Mouse (Mus musculus) CD4-positive helper T cell, adult 2 months (primary cell): ENCODE data around the gene Msgn1.

Experiments used
- DNase-seq: peaks from one replicate; pipeline ENCODE4 v3.0.0-alpha.2; 2012; ENCODE audit warnings: low read depth, missing footprints, low spot score

Msgn1 gene

DNA sequence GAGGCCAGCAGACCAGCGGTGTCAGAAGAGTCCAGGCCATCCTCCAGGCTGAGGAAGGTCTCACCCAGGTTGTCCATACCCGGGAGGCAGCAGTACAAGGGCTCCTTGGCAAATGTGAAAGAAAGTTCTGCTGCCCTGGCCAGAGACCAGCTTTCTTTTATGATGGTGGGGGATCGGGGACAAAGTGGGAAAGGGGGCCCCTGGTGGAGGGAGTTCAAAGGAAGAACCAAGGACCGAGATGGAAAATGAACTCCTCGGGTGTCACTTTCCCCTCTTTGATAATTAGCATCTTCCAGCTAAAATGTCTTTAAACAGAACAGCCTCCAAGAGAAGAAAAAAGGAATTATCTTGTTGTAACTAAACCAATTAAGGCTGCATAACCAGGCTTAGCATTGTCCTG is at the start of gene Msgn1:
Gene Msgn1, minus strand, starts transcription at position 101 of the 400 bp plus-strand sequence.
- no peak for DNase-seq

DNA sequence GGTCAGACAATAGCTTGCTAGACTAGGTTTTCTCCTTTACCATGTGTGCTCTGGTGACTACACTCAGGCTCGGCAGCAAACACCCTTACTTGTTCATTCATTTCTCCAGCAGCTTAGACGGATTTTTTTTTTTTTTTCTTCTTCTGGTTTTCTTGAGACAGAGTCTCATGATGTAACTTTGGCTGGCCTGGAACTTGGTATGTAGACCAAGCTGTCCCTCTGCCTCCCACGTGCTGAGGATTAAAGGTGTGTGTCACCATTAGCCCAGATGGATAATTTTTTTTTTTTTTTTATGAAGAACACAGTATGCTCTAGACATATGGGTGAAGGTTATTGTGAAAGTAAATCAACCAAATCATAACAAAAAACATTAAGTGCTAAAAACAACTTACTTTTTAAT is 41.5 kb upstream of the Msgn1 start:
- DNase-seq = no peak

- no peak for DNase-seq
Measured at GRCm38 (mm10) chr12:11247460-11247859, 38.7 kb upstream of the Msgn1 start.

DNA sequence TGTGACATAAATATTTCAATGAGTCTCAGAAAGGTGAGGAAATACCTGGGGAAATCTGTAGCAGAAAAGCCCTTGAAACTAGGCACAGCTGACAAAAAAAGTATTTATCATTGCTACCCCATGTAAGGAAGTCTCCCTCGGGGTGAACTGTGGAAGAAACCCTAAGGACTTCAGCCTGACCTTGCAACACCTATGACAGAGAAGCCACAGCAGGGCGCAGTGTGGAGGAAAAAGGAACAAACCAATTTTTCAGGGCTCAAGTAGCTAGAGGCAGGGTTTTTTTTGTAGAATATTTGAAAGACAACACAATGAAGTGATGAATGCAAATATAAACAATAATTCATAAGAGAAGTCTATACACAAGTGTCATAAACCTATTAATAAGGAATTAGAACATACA is 27.2 kb upstream of the Msgn1 start:
- DNase-seq = no peak

DNA sequence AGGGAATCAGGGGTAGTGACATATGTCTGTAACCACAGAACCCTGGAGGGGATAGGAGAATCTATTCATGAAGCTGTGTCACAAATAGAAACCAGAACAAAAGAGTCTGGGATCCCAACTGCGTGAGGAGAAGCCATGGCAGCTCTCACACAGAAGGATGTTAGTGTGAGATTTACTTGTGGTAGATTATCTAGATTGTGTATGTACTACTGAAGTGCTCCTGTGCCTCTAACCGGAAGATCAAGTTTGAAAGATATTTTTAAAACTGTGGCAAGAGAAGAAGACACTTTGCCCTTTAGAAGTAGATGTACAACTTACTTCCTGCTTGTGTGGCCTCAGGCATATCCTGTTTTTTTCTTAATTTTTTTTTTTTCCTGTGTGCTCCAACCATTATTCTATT is 21.5 kb upstream of the Msgn1 start:
- DNase-seq = peak; percentile 54

GRCm38 (mm10) chr12:11226529-11227268 is 17.9 kb upstream of the Msgn1 start:
- DNase-seq = no peak

GRCm38 (mm10) chr12:11226123-11226522 is 17.4 kb upstream of the Msgn1 start:
- DNase-seq = no peak

GRCm38 (mm10) chr12:11224722-11225121 is 15.9 kb upstream of the Msgn1 start:
- DNase-seq = no peak

GRCm38 (mm10) chr12:11223090-11223489 is 14.3 kb upstream of the Msgn1 start:
- no peak for DNase-seq

GRCm38 (mm10) chr12:11222566-11222965 is 13.8 kb upstream of the Msgn1 start:
- DNase-seq = no peak

DNA sequence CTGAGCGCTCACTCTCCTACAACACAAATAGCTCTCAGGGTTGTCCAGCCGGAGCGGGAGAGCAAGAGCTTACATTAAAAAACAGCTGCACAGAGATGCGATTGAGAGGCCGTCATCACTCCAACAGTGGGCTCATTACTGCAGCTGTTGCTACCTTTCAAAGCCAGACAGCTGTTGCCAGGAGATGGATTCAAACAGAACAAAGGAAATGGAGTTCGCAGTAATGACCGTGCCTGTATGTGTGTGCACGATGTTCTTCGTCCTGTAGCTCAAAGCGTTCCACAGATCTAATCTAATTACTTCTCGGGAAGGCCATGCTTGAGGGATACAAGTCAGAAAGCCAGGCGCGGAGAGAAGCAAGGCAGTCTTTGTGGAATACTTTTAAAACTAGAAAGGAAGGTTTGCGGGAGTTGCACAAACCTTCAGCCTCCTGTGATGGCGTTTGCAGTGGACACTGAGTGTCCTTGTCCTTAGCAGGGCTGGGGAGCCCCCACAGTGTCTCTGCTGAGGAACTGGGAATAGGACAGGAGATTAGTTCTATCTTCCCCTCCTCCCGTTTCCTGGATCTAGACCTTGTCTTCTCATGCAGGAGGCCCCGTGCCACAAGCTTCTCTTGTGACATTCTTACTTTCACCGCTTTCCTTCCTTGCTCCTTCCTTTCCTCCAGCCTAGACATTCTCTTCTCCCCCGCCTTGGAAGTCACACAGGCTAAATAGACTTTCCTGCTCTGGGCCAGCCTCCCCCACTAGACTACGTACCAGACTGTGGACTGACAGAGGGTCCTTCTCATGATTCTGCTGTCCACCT is 13.0 kb upstream of the Msgn1 start:
- DNase-seq = no peak

- DNase-seq = no peak
Measured at GRCm38 (mm10) chr12:11217726-11218250, 9.0 kb upstream of the Msgn1 start.

GRCm38 (mm10) chr12:11216454-11216853 is 7.7 kb upstream of the Msgn1 start:
- DNase-seq = no peak

DNA sequence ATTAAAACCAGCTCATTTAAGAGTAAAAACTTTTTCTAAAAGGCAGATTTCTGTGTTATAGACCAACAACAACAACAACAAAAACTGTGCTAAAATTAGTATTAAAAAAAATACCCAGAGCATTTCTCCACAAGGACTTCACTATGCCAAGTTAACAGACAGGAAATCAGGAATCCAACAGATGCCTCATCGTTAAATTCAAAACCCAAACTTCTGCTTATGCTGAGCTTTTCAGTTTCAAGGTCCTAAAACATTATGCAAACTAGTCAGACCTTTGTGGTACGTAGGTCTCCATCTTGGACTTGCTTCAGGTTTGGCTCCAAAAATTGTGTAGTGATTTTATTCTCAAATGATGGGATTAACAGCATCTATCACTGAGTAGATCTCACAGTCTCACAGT is 6.8 kb upstream of the Msgn1 start:
- no peak for DNase-seq

GRCm38 (mm10) chr12:11214776-11215175 is 6.0 kb upstream of the Msgn1 start:
- DNase-seq = no peak

DNA sequence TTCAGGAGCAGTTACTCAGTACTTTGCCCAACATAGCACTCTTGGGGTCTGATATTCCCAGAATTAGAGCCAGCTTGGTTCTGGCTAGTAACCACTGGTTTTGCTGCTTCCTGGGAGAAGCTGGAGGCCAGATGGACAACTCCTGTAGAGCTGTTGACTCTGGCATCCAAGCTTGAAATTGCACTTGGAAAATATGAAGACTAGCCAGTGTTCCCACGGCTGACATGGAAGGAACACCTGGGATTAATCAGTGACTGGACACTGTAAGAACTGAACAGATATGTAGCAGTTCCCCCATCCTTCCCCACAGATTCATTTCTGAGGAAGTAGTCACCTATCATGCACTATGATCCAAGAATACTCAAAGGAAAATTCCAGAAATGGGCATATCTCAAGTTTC is 4.1 kb upstream of the Msgn1 start:
- DNase-seq = no peak

DNA sequence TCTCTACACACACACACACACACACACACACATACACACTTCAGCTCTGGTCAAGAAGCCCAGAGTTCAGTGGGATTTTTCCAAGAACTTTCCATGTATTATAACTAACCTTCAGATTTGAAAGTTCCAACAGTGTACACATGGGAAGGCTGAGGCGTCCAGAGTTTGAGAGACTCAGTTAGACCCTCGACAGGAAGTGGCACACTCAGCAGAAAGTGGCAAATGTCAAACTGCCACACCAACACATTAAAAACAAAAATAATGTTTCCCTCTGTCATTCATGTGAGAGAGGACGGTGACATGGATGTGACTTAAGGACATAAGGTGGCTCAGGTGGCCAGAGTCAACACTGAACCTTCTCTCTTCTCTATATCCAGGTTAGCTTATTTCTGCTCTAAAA is 1.6 kb upstream of the Msgn1 start:
- peak; percentile 15 for DNase-seq

DNA sequence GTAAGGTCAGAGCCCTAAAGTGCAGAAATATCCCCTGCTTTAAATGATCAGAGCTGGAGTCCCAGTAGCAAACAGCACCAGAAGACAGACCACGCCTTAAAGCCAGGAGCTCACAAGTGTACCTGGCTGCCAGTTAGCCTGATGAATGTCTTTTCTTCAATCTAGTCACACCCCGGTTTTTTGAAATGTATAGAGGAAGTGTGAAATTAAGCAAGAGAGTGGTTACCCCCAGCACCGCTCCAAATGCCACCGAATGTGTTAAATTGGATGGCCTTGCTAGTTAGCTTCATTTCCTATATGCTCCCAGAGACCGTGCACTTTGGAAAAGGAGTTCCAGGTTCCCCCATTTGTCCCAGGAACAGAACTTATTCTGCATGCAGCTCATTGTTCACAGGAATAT is 864 bp upstream of the Msgn1 start:
- no peak for DNase-seq

DNA sequence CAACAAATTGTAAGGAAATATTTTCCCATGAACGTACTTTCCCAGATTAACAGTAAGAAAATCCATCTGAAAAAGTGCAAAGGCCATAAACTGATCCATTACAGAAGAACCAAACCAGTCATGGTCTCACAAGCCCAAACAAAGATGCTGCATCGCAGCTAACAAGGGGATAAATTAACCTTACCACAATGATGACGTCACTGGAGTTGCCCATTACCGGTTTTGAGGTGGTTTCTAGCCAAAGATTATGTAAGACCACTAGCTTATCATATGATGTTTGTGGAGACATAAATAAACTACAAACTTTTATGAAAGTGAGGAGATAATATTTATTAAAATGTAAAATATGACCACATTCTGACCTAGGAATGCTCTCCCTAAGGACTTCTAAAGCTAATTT is 2.5 kb downstream of the Msgn1 start:
- no peak for DNase-seq

DNA sequence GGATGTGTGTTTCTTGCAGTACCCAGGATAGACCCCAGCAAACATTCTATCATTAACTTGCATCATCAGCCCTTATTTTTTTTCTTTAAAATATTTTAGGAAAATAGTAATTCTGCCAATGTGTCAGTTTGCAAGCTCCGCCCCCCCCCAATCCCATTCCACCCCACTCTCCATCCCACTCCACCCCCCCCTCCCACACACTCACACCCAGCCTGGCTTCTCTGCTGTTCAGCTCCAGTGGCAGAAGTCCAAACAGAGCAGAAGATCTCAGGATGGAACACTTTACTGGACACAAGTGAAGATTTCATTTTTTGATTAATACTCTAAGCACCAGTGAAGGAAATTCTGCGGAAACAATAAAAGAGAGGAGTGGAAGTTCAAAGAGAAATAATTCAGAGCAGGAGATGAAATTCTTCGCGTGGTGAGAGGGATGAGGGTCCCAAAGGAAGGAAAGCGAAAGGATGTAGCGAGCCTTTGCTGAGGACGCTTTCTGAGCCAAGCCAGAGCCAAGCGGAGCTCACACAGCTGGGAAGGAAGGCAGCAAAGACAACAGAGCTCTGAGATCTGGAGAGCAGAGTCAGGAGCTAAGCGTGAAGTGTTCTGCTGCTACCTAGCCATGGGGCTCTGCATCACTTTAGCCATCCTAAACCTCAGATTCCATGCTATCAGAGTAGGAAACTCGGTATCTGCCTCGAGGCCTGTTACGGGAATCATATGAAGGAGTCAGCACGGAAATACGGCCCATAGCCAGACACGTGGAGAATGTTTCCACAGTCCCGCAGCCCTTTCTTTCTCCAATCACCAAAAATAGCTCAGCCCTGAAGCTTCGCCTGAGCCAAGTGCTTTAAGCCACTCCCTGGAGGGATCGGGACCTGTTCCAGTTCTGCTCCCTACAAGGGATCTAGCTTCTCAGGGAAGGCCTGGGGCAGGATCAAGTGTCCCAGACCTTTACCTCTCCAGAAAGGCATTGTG is 4.8 kb downstream of the Msgn1 start:
- no peak for DNase-seq

DNA sequence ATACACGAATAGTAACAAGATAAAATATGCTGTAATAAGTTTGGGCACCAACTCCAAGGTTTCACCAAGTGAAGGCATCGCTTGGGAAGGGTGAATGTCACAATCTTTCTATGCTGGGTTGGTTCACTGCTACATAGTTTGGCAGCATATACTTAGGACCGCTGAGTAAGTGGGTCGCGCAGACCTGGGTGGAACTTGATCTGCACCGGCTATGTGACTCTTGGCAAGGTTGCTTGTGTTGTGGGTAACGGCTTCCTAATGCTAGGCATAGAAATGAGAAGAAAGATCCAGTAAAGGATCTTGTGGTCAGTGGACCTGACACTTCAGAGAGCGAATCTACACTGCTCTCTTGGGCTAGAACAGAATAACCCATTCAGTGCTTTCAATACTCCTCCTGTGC is 6.3 kb downstream of the Msgn1 start:
- no peak for DNase-seq

DNA sequence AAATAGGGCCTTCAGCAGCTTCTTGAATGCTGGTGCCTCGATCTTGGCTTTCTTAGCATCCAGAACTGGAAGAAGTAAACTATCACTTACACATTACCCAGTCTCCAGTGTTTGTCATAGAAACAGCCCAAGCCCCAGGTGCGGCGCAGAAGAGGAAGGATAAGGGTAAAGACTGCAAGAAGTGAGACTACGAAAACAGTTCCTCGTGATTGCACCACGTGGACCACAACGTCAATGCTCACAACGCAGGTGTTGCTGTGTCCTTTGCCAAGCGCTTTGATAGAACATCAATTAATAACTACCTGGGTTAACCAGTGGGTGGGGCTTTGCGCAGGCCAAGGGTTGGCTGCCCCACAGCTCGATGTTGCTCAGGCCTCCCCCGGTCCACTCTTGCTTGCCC is 8.1 kb downstream of the Msgn1 start:
- DNase-seq = no peak
